ENCODE assay signal across 8 mouse cellular contexts in genomic region chr19:8252705-8253037, GRCm38 (mm10). TPM values are rescaled to one million over a fixed set of nuclear protein-coding genes. Genes with fewer than 3 reads are reported as not detected.
DNase-seq lines count a peak whose midpoint lies in the region; ATAC-seq and TF ChIP-seq lines count a peak whose summit lies in the region.

No protein-coding gene starts in this region.

- H3K27ac ChIP-seq in left cerebral cortex, adult 2 months, result no peak overlapping the region
- H3K27ac ChIP-seq in forebrain, embryonic 10.5 days, result peak overlapping the region; percentile 85
- peak overlapping the region; percentile 89 for H3K27ac ChIP-seq in limb, embryonic 13.5 days
- peak overlapping the region; percentile 82 for H3K27ac ChIP-seq in neural tube, embryonic 15.5 days (replicated peaks)

- no peaks in the 10 kb centered on the region for H3K36me3 ChIP-seq in forebrain, embryonic 10.5 days (replicated peaks)
- no peaks in the 10 kb centered on the region for H3K36me3 ChIP-seq in limb, embryonic 13.5 days
- H3K36me3 ChIP-seq in neural tube, embryonic 15.5 days, result no peaks in the 10 kb centered on the region

- peak in 1 of 2 experiments; percentile 8 for DNase-seq in left cerebral cortex, adult 2 months (ENCODE audit: extremely low spot score in 1 of 2, low spot score in 2 of 2)
- no peak for DNase-seq in left cerebral cortex, postnatal 14 days (ENCODE audit: low spot score in 2 of 2)
- no peak for DNase-seq in forebrain, embryonic 10.5 days (ENCODE audit: extremely low spot score, low spot score)
- no peak for DNase-seq in thymus, postnatal 0 days (ENCODE audit: low spot score)
- no peak for DNase-seq in adrenal gland, postnatal 36 days
- DNase-seq in cerebellum, adult 11-12 months, result no peak

- WGBS in forebrain, embryonic 10.5 days, result 30% methylated on average over 3 of the region's 3 CpGs
- 34% methylated on average over 3 of the region's 3 CpGs for WGBS in limb, embryonic 13.5 days
- 35% methylated on average over 3 of the region's 3 CpGs for WGBS in neural tube, embryonic 15.5 days

- peaks cover 31% of the 10 kb centered on the region for H3K9me3 ChIP-seq in forebrain, embryonic 10.5 days
- peaks cover 5% of the 10 kb centered on the region; the same call in 1 of the 2 replicates for H3K9me3 ChIP-seq in limb, embryonic 13.5 days
- 0 out of 2 replicates have a peak, but pooled peaks cover 6% of the 10 kb centered on the region for H3K9me3 ChIP-seq in neural tube, embryonic 15.5 days (replicated peaks)

- no peaks in the 10 kb centered on the region for H3K27me3 ChIP-seq in forebrain, embryonic 10.5 days (ENCODE audit: poor library complexity, severe bottlenecking)
- H3K27me3 ChIP-seq in limb, embryonic 13.5 days, result no peaks in the 10 kb centered on the region
- no peaks in the 10 kb centered on the region for H3K27me3 ChIP-seq in neural tube, embryonic 15.5 days (replicated peaks)

- H3K4me3 ChIP-seq in left cerebral cortex, adult 2 months, result peak overlapping the region; percentile 44
- H3K4me3 ChIP-seq in forebrain, embryonic 10.5 days, result peak overlapping the region; percentile 64
- H3K4me3 ChIP-seq in limb, embryonic 13.5 days, result peak overlapping the region; percentile 64
- H3K4me3 ChIP-seq in neural tube, embryonic 15.5 days (replicated peaks), result peak overlapping the region; percentile 54

- intact Hi-C loops in left cerebral cortex, adult 2 months (cut with DNase I), result no loop called here
- intact Hi-C loops in left cerebral cortex, postnatal 14 days (cut with DNase I), result loop anchor here (5.0 kb wide), 1 partner anchor 310 kb away; no protein-coding TSS in a partner anchor

- H3K4me1 ChIP-seq in forebrain, embryonic 10.5 days, result no peaks in the 10 kb centered on the region
- H3K4me1 ChIP-seq in limb, embryonic 13.5 days, result no peaks in the 10 kb centered on the region
- H3K4me1 ChIP-seq in neural tube, embryonic 15.5 days, result peaks cover 4% of the 10 kb centered on the region; the same call in 1 of the 2 replicates

- H3K4me2 ChIP-seq in limb, embryonic 13.5 days (replicated peaks), result peak overlapping the region; percentile 68
- peak overlapping the region; percentile 61 for H3K4me2 ChIP-seq in neural tube, embryonic 15.5 days

- H3K9ac ChIP-seq in limb, embryonic 13.5 days, result peak overlapping the region; percentile 72
- peak overlapping the region; percentile 59 for H3K9ac ChIP-seq in neural tube, embryonic 15.5 days (replicated peaks)

- TF ChIP-seq CTCF in left cerebral cortex, adult 2 months (IDR thresholded peaks at IDR 0.05), result no peak

- peak; percentile 69 for ATAC-seq in limb, embryonic 13.5 days (ENCODE audit: low FRiP score, low read depth)
- ATAC-seq in neural tube, embryonic 15.5 days (ENCODE audit: low FRiP score), result peak; percentile 67

RNA-seq across cellular contexts. Expression of gene Slc22a29, which starts 34.0 kb away (rescaled TPM):
- total RNA-seq in left cerebral cortex, adult 2 months (2021), result not detected
- total RNA-seq in left cerebral cortex, postnatal 14 days (2021), result not detected
- not detected in 2 replicates for polyA plus RNA-seq in forebrain, embryonic 10.5 days (2016; fragmentation: Nextera tagmentation; extraction: Ambion mirVana)
- polyA plus RNA-seq in limb, embryonic 13.5 days (2015; fragmentation: Nextera tagmentation; extraction: Ambion mirVana), result 0.13 TPM in 1 of 2 replicates, not detected in the other
- polyA plus RNA-seq in neural tube, embryonic 15.5 days (2015; fragmentation: Nextera tagmentation; extraction: Ambion mirVana), result not detected in 2 replicates
- polyA plus RNA-seq in thymus, postnatal 0 days (2015; fragmentation: Nextera tagmentation; extraction: Ambion mirVana), result 0.08 TPM in 1 of 2 replicates, not detected in the other
- under 1 TPM in 1 of 2 experiments, not detected in 1; 0.13 TPM for total RNA-seq in adrenal gland, postnatal 36 days (2021)
